Mouse (Mus musculus) hindbrain, embryonic 15.5 days (tissue): Measurements from ENCODE around the gene Kpna2. TPM values are rescaled to one million over a fixed set of nuclear protein-coding genes. Genes with fewer than 3 reads are reported as not detected.
A peak's percentile ranks its signal among the peaks of the same experiment; 100 is the strongest.
"Not testable (repeated sequence)": the region's sequence is repeated elsewhere in the genome, so short reads cannot be mapped to it uniquely, and the experiment has no call there.

Experiments
- ATAC-seq: fragments of 200-750 bp; cut with Nextera tagmentation; 2 replicates; pipeline ENCODE4 v1.8.0; 2017; ENCODE audit warnings: low read depth, moderate number of reproducible peaks, moderate TSS enrichment; ENCODE audit not compliant: low FRiP score
- H3K27ac ChIP-seq: fragments of 300-500 bp; sonication (generic); replicated peaks from 2 replicates; pipeline ENCODE4 v1.5.1; 2015; ENCODE audit warnings: mild to moderate bottlenecking, inconsistent platforms
- H3K27me3 ChIP-seq: fragments of 300-500 bp; sonication (generic); 2 replicates; pipeline ENCODE4 v1.6.1; 2015; ENCODE audit warnings: control low read depth, inconsistent platforms
- H3K36me3 ChIP-seq: fragments of 300-500 bp; sonication (generic); 2 replicates; pipeline ENCODE4 v1.6.1; 2015; ENCODE audit warnings: control low read depth, inconsistent platforms
- H3K4me1 ChIP-seq: fragments of 300-500 bp; sonication (generic); replicated peaks from 2 replicates; pipeline ENCODE4 v1.6.1; 2015; ENCODE audit warnings: control low read depth, inconsistent platforms
- H3K4me2 ChIP-seq: fragments of 300-500 bp; sonication (generic); 2 replicates; pipeline ENCODE4 v1.6.1; 2015; ENCODE audit warnings: moderate library complexity, mild to moderate bottlenecking, inconsistent platforms
- H3K4me3 ChIP-seq: fragments of 300-500 bp; sonication (generic); 2 replicates; pipeline ENCODE4 v1.5.1; 2015; ENCODE audit warnings: mild to moderate bottlenecking, inconsistent platforms
- H3K9ac ChIP-seq: fragments of 300-500 bp; sonication (generic); 2 replicates; pipeline ENCODE4 v1.6.1; 2015; ENCODE audit warnings: inconsistent platforms
- H3K9me3 ChIP-seq: fragments of 300-500 bp; sonication (generic); 2 replicates; pipeline ENCODE4 v1.6.1; 2016; ENCODE audit warnings: control low read depth, inconsistent platforms
- WGBS: fragments of 180-500 bp; shearing (Covaris S2); methylation state at CpG from one replicate; pipeline ENCODE4 v1.1.7; 2015; 5-methylcytosine and 5-hydroxymethylcytosine counted together
- polyA plus RNA-seq: library from polyadenylated mRNA; unstranded; fragments of >200 nt; fragmentation: Nextera tagmentation; extraction: Ambion mirVana; gene quantifications from 2 replicates; pipeline ENCODE4 v1.2.1, GENCODE M21; 2015

Kpna2 gene
- polyA plus RNA-seq, 1 experiment from 2014 or later, result 166 TPM

GRCm38 (mm10) chr11:107028275-107028618, 28.9 kb upstream of the Kpna2 start:
- Histone ChIP-seq H3K9ac (peak overlapping the region; percentile 53), H3K27ac (peak overlapping the region; percentile 89), H3K4me2 (peak overlapping the region; percentile 97), H3K9me3 (no peaks in the 10 kb centered on the region), H3K4me1 (peaks cover 37% of the 10 kb centered on the region), H3K36me3 (no peaks in the 10 kb centered on the region), H3K27me3 (no peaks in the 10 kb centered on the region), H3K4me3 (peak overlapping the region; percentile 58)
- WGBS, result 3% methylated on average over 29 of the region's 29 CpGs
- ATAC-seq, result peak; percentile 75

- H3K9me3 ChIP-seq, result no peaks in the 10 kb centered on the region
- 1% methylated on average over 104 of the region's 107 CpGs for WGBS
- H3K4me3 ChIP-seq, result peak overlapping the region; percentile 58
- peak overlapping the region; percentile 97 for H3K4me2 ChIP-seq
- no peaks in the 10 kb centered on the region for H3K27me3 ChIP-seq
- peak overlapping the region; percentile 53 for H3K9ac ChIP-seq
- H3K36me3 ChIP-seq, result no peaks in the 10 kb centered on the region
- ATAC-seq, result peak; percentile 92
- peak overlapping the region; percentile 89 for H3K27ac ChIP-seq
- peaks cover 37% of the 10 kb centered on the region for H3K4me1 ChIP-seq
These were observed 28.3 kb upstream of the Kpna2 start for GRCm38 (mm10) chr11:107027431-107028274.

DNA sequence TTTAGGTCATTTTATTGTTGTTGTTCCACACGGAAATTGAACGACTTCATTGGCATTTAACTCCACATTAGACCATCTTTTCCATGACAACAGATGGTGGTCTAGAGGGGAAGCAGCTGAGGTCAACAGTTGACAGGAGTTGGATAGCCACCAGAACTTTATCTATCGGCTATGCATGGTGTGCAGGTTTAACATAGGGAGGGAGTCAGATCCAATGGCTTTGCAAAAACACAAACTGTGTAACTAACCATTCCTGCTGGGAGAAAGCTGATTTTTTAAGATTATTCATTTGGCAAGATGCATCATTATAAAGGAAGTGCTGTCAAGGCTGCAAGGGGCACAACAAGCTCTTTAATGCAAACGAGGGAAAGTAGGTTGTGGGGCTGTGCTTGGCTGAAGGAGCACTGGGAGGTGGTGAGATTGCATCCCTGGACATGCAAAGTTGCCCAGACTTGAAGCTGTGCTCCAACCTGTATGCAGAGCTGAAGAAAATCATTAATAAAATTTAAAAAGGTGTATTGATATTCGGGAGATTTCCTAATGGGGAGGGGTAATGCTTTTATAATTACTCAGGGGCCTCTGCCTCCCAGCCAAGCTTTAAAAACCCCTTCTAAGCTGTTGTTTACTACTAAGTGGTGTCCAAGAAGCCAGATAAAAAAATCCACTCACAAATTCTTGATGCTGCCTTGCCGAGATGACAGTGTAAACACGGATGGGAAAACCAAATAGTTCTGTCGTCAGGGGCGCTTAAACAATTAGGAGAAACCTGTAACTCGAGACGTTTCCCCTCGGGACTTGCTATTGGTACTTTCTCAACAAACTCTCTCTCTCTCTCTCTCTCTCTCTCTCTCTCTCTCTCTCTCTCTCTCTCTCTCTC, 27.5 kb upstream of the Kpna2 start:
- Histone ChIP-seq H3K9ac (no peak overlapping the region), H3K9me3 (no peaks in the 10 kb centered on the region), H3K4me3 (peak overlapping the region; percentile 58; the same call in 1 of the 2 replicates), H3K27me3 (no peaks in the 10 kb centered on the region), H3K4me1 (peaks cover 37% of the 10 kb centered on the region), H3K4me2 (peak overlapping the region; percentile 97), H3K36me3 (no peaks in the 10 kb centered on the region), H3K27ac (peak overlapping the region; percentile 73; the same call in 1 of the 2 replicates)
- ATAC-seq, result no peak
- 5% methylated on average over 12 of the region's 12 CpGs for WGBS

DNA sequence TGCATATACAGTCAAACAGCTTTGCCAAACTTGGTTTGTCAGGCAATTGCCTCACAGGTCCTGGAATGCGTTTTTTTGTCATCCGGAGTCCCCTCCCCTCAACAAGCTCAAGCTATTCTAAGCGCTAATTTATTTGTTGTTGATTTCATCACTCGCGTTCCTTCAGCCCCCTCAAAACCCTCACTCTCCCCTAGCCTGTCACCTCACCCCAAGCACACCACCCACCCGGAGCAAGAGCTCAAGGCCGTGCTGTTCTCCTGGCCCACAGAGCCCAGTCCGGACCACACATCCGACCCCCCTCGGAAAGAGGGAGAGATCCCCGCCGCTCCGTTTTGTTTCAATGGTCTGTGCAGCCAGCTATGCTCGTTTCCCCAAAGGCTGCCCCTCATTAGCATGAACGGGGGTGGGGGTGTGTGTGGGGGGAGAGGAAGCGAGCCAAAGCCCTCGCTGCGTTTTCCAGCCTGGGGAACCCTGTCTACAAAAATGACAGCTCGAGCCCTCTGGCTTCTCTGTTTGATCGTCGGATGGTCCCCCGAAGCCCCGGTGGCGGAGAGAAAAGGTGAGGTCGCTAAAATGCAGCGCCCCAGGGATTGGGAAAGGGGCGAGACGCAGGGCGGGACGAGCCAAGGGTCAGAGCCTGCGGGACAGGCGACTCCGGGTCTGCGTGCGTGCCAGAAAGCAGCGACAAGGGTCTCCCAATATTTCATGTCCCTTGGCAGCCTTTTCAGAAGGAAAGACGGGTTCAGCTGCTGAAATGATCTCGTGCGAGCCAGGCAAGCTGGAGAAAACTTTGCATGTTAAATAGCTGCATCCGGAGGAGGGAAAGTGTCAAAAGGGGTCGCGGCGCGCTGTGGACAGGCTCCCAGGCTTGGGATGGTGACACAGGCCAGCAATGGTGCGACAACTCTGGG, 26.3 kb upstream of the Kpna2 start, which contains the start of gene 1810010H24Rik:
Gene 1810010H24Rik, plus strand, starts transcription at position 271 of the 911 bp plus-strand sequence.
- under 1% methylated on average over 45 of the region's 45 CpGs for WGBS
- ATAC-seq, result peak; percentile 20; the same call in 1 of the 2 replicates
- H3K9ac ChIP-seq, result peak within 1 kb of the TSS; percentile 66

DNA sequence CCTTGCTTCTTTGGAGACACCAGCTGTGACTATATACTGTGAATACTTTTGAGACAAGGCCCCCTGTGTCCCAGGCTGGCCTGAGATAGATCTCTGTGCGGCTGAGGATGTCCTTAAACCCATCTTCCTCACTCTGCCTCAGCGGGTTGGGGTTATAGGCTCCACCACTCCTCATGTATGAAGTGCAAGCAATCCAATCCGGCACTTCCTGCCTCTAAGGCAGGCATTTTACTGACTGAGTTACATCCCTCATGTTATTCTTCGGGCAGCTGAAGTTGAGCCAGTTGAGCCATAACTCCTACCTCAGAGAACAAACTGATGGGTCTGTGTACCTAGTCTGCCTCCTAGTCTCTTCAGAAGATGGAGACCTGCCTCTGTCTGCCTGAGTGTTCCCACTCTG, 25.1 kb upstream of the Kpna2 start:
- Histone ChIP-seq H3K36me3 (no peaks in the 10 kb centered on the region), H3K4me3 (no peak overlapping the region), H3K4me1 (peaks cover 37% of the 10 kb centered on the region), H3K4me2 (peak overlapping the region; percentile 97), H3K27ac (0 out of 2 replicates have a peak overlapping the region, but pooled peaks have one; percentile 1), H3K9ac (no peak overlapping the region), H3K27me3 (no peaks in the 10 kb centered on the region), H3K9me3 (no peaks in the 10 kb centered on the region)
- 57% methylated on average over 4 of the region's 4 CpGs for WGBS
- no peak for ATAC-seq

More for the DNA sequence above, 26.3 kb upstream of the Kpna2 start, which contains the start of gene 1810010H24Rik:
- peaks cover 37% of the 10 kb centered on the region for H3K4me1 ChIP-seq
- peak within 1 kb of the TSS; percentile 73 for H3K27ac ChIP-seq
- H3K4me3 ChIP-seq, result peak within 1 kb of the TSS; percentile 53
- no peaks in the 10 kb centered on the region for H3K36me3 ChIP-seq
- H3K9me3 ChIP-seq, result no peaks in the 10 kb centered on the region
- no peaks in the 10 kb centered on the region for H3K27me3 ChIP-seq
- peak within 1 kb of the TSS; percentile 97 for H3K4me2 ChIP-seq

DNA sequence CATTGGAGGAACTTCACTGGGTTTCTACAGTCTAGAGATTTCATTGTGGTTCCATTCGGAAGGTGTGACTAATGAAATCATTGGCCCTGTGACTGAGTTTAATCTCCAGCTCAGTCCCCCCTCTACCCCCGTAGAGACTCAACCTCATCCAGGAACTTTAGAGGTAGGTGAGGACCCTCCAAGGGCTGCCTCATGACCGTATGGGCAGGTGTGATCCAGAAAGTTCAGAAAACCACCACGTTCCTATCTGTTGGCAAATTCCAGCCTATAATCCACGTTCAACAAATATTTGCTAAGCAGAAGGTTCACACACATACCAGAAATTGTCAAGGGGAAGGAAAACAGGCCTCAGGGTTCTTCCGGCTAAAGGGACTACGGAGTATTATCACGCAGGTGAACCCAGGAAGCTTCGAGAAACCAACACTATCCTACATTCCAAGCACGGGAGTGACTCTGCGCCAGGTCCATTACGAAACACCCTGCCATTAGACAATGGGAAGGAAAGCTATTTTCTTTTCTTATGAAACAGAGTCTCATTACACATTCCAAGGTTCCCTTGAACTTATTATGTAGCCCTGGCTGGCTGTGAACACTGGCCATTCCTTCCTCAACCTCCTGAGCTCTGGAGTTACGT, 22.8 kb upstream of the Kpna2 start:
- Histone ChIP-seq H3K36me3 (no peaks in the 10 kb centered on the region), H3K4me3 (no peak overlapping the region), H3K9ac (no peak overlapping the region), H3K27me3 (no peaks in the 10 kb centered on the region), H3K9me3 (no peaks in the 10 kb centered on the region), H3K4me2 (no peak overlapping the region), H3K27ac (no peak overlapping the region), H3K4me1 (peaks cover 32% of the 10 kb centered on the region)
- WGBS, result 92% methylated on average over 13 of the region's 13 CpGs
- ATAC-seq, result no peak

DNA sequence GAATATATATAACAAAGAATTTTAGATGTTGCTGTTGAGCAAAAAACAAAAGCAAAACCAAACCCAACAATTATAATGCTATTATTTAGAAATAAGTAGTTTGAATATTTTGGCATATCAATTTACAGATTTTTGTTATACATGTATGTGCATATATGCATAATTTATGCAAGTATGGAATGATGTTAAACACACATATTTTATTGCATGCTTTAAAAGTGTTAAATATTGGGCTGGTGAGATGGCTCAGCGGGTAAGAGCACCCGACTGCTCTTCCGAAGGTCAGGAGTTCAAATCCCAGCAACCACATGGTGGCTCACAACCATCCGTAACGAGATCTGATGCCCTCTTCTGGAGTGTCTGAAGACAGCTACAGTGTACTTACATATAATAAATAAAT, 20.4 kb upstream of the Kpna2 start:
- H3K27ac ChIP-seq, ATAC-seq, H3K4me1 ChIP-seq, H3K36me3 ChIP-seq, H3K9me3 ChIP-seq, H3K4me2 ChIP-seq, H3K27me3 ChIP-seq, H3K4me3 ChIP-seq, H3K9ac ChIP-seq: not testable (repeated sequence)
- 94% methylated on average over 5 of the region's 5 CpGs for WGBS

- WGBS, result 39% methylated on average over 4 of the region's 4 CpGs
- Histone ChIP-seq H3K36me3 (no peaks in the 10 kb centered on the region), H3K9me3 (no peaks in the 10 kb centered on the region), H3K4me1 (peaks cover 3% of the 10 kb centered on the region; the same call in 1 of the 2 replicates), H3K4me3 (no peak overlapping the region), H3K4me2 (no peak overlapping the region), H3K27me3 (no peaks in the 10 kb centered on the region), H3K27ac (no peak overlapping the region), H3K9ac (no peak overlapping the region)
- no peak for ATAC-seq
These were observed 20.0 kb upstream of the Kpna2 start for GRCm38 (mm10) chr11:107019318-107019717.

DNA sequence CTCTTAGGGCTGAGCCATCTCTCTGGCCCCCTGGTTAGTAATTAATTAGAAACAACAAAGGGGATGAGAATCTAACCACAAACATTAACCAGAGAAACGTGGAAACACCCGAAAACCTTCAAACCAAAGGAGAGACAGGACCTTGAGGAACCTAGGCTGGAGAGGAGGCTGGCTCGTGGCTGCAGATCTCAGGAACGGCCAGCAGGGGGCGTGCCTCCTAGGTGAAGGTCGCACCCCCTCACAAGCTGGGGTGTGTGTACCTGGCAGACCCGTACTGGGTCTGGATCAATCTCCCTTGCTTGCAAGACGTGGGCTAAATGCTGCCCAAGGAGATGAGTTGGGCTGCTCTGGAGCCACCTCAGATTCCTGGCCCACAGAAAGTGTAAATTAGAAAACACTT, 19.3 kb upstream of the Kpna2 start:
- WGBS, result 26% methylated on average over 8 of the region's 8 CpGs

DNA sequence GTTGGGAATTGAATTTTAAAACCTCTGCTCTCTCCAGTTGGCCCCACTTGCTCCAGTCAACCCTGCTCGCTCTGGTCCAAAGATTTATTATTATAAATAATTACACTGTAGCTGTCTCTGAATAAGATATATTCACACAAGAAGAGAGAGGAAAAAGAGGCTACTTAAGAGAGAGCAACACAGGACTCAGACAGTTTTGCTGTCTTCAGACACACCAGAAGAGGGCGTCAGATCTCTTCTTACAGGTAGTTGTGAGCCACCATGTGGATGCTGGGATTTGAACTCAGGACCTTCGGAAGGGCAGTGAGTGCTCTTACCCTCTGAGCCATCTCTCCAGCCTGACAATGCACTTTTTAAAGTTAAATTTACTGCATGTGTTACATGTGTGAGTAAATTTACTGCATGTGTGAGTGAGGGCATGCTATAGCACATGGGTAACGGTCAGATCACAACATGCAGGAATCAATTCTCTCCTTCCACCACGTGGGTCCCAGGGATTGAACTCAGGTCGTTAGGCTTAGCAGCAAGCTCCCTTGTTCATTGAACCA, 18.1 kb upstream of the Kpna2 start:
- H3K9ac ChIP-seq, result no peak overlapping the region
- H3K27me3 ChIP-seq, result no peaks in the 10 kb centered on the region
- H3K4me3 ChIP-seq, result no peak overlapping the region
- ATAC-seq, result no peak
- H3K4me2 ChIP-seq, result no peak overlapping the region
- H3K36me3 ChIP-seq, result no peaks in the 10 kb centered on the region
- 66% methylated on average over 6 of the region's 6 CpGs for WGBS
- no peaks in the 10 kb centered on the region for H3K4me1 ChIP-seq
- no peaks in the 10 kb centered on the region for H3K9me3 ChIP-seq
- no peak overlapping the region for H3K27ac ChIP-seq

More for the DNA sequence above, 19.3 kb upstream of the Kpna2 start:
- Histone ChIP-seq H3K4me3 (no peak overlapping the region), H3K9me3 (no peaks in the 10 kb centered on the region), H3K27ac (no peak overlapping the region), H3K27me3 (no peaks in the 10 kb centered on the region), H3K36me3 (no peaks in the 10 kb centered on the region), H3K4me1 (no peaks in the 10 kb centered on the region), H3K9ac (no peak overlapping the region), H3K4me2 (no peak overlapping the region)
- no peak for ATAC-seq

GRCm38 (mm10) chr11:107016893-107017292, 17.6 kb upstream of the Kpna2 start:
- H3K27me3 ChIP-seq, result no peaks in the 10 kb centered on the region
- H3K27ac ChIP-seq, result no peak overlapping the region
- no peak overlapping the region for H3K4me3 ChIP-seq
- peaks cover 3% of the 10 kb centered on the region for H3K4me1 ChIP-seq
- H3K36me3 ChIP-seq, result no peaks in the 10 kb centered on the region
- H3K4me2 ChIP-seq, result no peak overlapping the region
- no peak overlapping the region for H3K9ac ChIP-seq
- whole genome bisulfite sequencing, result 74% methylated on average over 1 of the region's 1 CpGs
- H3K9me3 ChIP-seq, result no peaks in the 10 kb centered on the region
- no peak for ATAC-seq
